Mouse (Mus musculus): ENCODE results near the gene Hist1h3e. TPM values are rescaled to one million over a fixed set of nuclear protein-coding genes. Genes with fewer than 3 reads are reported as not detected.
"Not testable (repeated sequence)": the region's sequence is repeated elsewhere in the genome, so short reads cannot be mapped to it uniquely, and the experiment has no call there.

Hist1h3e gene
- polyA plus RNA-seq, 1 experiment from 2014 or later, result 2.7 TPM

DNA sequence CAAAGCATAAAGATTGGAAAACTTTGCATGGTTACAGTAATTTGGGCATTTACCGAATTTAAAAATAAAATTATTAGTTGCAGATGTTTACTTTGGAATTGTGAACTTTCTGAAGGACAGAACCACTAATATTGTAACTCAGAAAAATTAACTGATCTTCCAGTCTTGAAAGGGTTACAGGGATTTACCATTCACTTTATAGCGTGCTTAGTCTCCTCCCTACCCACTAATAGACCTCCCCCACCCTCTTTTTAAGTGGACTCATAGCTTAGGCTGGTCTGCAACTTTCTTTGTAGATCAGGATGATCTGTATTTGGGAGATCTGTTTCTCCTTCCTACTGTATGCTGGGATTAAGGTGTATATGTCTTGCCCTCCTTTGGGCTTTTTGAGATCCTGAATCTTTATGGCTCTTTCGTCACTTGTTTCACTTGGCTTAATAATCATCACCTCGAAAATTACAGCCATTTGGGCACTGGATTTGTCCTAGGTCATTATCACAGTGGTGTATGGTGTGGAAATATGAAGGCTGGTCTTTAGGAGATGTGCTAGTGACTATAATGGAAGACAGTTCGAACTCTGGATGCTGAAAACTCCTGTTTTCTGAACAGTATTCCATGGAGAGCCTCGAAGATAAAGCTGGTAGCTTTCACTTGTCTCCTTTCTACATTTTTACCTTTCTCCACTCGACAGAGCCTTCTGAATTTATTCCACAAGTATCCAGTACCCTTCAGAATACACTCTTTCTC is 25.9 kb downstream of the Hist1h3e start:
- no peaks in the 10 kb centered on the region for H3K9me3 ChIP-seq (ENCODE audit: control insufficient read depth, low read length)
- peaks cover 21% of the 10 kb centered on the region for H3K4me1 ChIP-seq (ENCODE audit: control insufficient read depth, insufficient read depth, low read length)
- H3K27me3 ChIP-seq (replicated peaks; ENCODE audit: control insufficient read depth, insufficient read depth, low read length), result no peaks in the 10 kb centered on the region
- peak overlapping the region; percentile 65 for H3K4me2 ChIP-seq (ENCODE audit: low read depth, low read length)
- peak overlapping the region; percentile 35 for H3K27ac ChIP-seq (ENCODE audit: low read length)
- H3K9ac ChIP-seq (ENCODE audit: low read depth, low read length), result peak overlapping the region; percentile 62
- ATAC-seq, result no peak
- H3K36me3 ChIP-seq (ENCODE audit: control insufficient read depth, insufficient read depth, low read length), result no peaks in the 10 kb centered on the region
- whole genome bisulfite sequencing, result 12% methylated on average over 7 of the region's 7 CpGs
- H3K4me3 ChIP-seq (ENCODE audit: low read length), result peak overlapping the region; percentile 44

DNA sequence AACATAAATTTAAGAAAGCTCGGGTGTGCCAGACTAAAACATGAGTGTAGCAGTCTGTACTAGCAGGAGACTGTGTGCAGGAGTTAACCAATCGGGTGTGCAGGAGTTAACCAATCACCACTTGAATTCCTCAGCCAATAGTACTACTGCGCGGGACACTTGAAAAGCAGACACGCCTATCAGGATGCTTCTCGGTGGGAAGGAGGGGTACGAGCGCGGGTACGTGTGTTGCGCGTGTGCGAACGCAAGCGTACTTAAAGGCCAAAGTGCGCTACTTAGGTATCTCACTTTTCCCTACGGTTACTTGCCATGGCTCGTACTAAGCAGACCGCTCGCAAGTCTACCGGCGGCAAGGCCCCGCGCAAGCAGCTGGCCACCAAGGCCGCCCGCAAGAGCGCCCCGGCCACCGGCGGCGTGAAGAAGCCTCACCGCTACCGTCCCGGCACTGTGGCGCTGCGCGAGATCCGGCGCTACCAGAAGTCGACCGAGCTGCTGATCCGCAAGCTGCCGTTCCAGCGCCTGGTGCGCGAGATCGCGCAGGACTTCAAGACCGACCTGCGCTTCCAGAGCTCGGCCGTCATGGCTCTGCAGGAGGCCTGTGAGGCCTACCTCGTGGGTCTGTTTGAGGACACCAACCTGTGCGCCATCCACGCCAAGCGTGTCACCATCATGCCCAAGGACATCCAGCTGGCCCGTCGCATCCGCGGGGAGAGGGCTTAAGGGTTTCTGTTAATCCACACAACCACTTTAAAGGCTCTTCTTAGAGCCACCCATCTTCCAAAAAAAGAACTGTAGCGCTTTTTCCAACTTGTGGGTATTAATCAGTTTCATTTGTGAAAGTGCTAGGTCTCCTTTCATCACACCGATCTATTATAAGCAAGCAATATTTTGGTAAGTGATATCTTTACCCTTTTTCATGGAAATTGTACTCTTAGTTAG is 26.8 kb downstream of the Hist1h3e start, which contains the start of gene Hist1h3g:
TSS of gene Hist1h3g (plus strand) at position 286 of the 939 bp plus-strand sequence.
- Histone ChIP-seq H3K27ac (ENCODE audit: low read length) (peak within 1 kb of the TSS; percentile 98), H3K4me3 (ENCODE audit: low read length) (peak within 1 kb of the TSS; percentile 55), H3K4me1 (ENCODE audit: control insufficient read depth, insufficient read depth, low read length) (peaks cover 21% of the 10 kb centered on the region), H3K9ac (ENCODE audit: low read depth, low read length) (peak within 1 kb of the TSS; percentile 68), H3K4me2 (ENCODE audit: low read depth, low read length) (peak within 1 kb of the TSS; percentile 65)
- not testable (repeated sequence) for H3K27me3 ChIP-seq (replicated peaks; ENCODE audit: control insufficient read depth, insufficient read depth, low read length); H3K36me3 ChIP-seq (ENCODE audit: control insufficient read depth, insufficient read depth, low read length); H3K9me3 ChIP-seq (ENCODE audit: control insufficient read depth, low read length)
- WGBS, result 1% methylated on average over 37 of the region's 62 CpGs
- ATAC-seq, result peak; percentile 91

- ATAC-seq, result peak; percentile 34
- peak overlapping the region; percentile 67 for H3K9ac ChIP-seq (ENCODE audit: low read depth, low read length)
- H3K4me3 ChIP-seq (ENCODE audit: low read length), result peak overlapping the region; percentile 55
These were observed 27.6 kb downstream of the Hist1h3e start for GRCm38 (mm10) chr13:23534368-23535131.

GRCm38 (mm10) chr13:23533560-23534367 is 28.4 kb downstream of the Hist1h3e start, which contains the start of gene Hist1h2af:
TSS of gene Hist1h2af (plus strand) at chr13:23533906.
- not testable (repeated sequence) for H3K9me3 ChIP-seq (ENCODE audit: control insufficient read depth, low read length); H3K36me3 ChIP-seq (ENCODE audit: control insufficient read depth, insufficient read depth, low read length); H3K27me3 ChIP-seq (replicated peaks; ENCODE audit: control insufficient read depth, insufficient read depth, low read length)
- peak; percentile 51 for ATAC-seq
- WGBS, result under 1% methylated on average over 24 of the region's 53 CpGs
- peak within 1 kb of the TSS; percentile 74 for H3K9ac ChIP-seq (ENCODE audit: low read depth, low read length)
- peak within 1 kb of the TSS; percentile 98 for H3K27ac ChIP-seq (ENCODE audit: low read length)
- peaks cover 23% of the 10 kb centered on the region for H3K4me1 ChIP-seq (ENCODE audit: control insufficient read depth, insufficient read depth, low read length)
- peak within 1 kb of the TSS; percentile 65 for H3K4me2 ChIP-seq (ENCODE audit: low read depth, low read length)
- peak within 1 kb of the TSS; percentile 55 for H3K4me3 ChIP-seq (ENCODE audit: low read length)

More at GRCm38 (mm10) chr13:23534368-23535131, 27.6 kb downstream of the Hist1h3e start:
- WGBS, result under 1% methylated on average over 15 of the region's 15 CpGs
- Histone ChIP-seq H3K9me3 (ENCODE audit: control insufficient read depth, low read length) (no peaks in the 10 kb centered on the region), H3K4me2 (ENCODE audit: low read depth, low read length) (peak overlapping the region; percentile 65), H3K27me3 (replicated peaks; ENCODE audit: control insufficient read depth, insufficient read depth, low read length) (no peaks in the 10 kb centered on the region), H3K27ac (ENCODE audit: low read length) (peak overlapping the region; percentile 98), H3K4me1 (ENCODE audit: control insufficient read depth, insufficient read depth, low read length) (peaks cover 21% of the 10 kb centered on the region), H3K36me3 (ENCODE audit: control insufficient read depth, insufficient read depth, low read length) (no peaks in the 10 kb centered on the region)

DNA sequence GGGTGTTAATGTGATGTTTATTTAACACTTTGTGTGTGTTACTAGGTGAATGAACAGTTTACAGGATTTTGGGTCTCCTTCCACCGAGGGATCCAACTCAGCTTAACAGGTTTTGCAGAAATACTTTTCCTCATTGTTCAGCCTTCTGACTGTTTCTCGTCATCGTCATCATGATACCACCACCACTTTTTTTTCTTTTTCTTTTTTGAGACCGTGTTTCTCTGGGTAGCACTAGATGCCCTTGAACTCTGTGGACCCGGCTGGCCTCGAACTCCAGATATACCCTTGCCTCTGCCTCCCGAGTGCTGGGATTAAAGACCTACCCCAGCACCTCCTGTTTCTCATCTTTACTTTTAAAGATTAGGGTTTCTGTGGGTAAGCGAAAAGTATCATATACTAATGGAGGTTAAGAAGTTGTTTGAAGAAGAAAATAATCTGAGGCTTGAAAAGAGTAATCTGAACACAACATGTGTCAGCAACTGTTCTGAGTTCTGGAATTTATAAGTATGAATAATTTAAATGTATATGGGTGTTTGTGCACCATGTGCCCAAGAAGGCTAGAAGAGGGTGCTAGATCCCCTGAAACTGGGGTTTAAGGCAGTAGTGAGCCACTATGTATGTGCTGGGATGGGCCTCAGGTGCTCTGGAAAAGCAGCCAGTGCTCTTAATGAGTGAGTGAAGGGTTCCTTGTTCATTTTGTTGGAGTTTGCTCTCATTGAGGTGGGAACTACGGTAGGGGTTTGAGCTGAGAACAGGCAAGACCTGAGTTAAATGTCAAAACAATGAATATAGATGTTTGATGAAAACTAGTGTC is 29.7 kb downstream of the Hist1h3e start:
- no peaks in the 10 kb centered on the region for H3K36me3 ChIP-seq (ENCODE audit: control insufficient read depth, insufficient read depth, low read length)
- H3K4me2 ChIP-seq (ENCODE audit: low read depth, low read length), result peak overlapping the region; percentile 65
- peak overlapping the region; percentile 74 for H3K9ac ChIP-seq (ENCODE audit: low read depth, low read length)
- peak overlapping the region; percentile 98 for H3K27ac ChIP-seq (ENCODE audit: low read length)
- peak overlapping the region; percentile 59 for H3K4me3 ChIP-seq (ENCODE audit: low read length)
- peaks cover 23% of the 10 kb centered on the region for H3K4me1 ChIP-seq (ENCODE audit: control insufficient read depth, insufficient read depth, low read length)
- WGBS, result 15% methylated on average over 9 of the region's 9 CpGs
- no peaks in the 10 kb centered on the region for H3K27me3 ChIP-seq (replicated peaks; ENCODE audit: control insufficient read depth, insufficient read depth, low read length)
- ATAC-seq, result no peak
- H3K9me3 ChIP-seq (ENCODE audit: control insufficient read depth, low read length), result no peaks in the 10 kb centered on the region

DNA sequence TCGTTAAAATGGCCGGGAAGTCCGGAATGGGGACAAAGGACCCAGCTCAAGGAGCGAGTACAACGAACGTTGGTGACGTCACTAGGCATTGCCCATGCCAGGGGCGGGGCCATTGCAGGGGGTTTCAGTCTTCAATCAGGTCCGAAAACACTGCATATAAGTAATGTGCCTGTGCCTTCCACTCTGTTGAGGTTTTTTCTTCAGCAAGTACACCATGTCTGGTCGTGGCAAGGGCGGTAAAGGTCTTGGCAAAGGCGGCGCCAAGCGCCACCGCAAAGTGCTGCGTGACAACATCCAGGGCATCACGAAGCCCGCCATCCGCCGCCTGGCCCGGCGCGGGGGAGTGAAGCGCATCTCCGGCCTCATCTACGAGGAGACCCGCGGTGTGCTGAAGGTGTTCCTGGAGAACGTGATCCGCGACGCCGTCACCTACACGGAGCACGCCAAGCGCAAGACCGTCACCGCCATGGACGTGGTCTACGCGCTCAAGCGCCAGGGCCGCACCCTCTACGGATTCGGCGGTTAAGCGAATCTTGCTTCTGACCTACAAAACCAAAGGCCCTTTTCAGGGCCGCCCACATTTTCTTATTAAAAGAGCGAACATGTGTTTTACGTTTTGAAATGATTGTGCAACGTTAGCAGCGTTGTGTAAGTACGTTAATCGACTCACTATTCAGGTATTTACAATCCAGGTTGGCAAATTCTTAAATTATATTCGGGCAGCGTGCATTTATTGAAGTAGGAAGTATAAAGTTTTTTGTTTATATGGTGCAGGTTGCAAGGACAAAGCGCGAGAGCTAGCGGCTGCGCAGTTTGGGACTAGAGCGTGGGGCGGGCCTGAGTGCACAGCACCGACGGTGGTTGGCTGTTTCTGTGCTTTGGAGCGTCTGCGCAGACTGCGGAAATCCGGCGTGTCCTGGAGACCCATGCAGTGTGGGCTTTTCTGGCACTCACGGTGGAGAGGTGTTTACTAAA is 31.0 kb downstream of the Hist1h3e start, which contains the start of gene Hist1h4h:
TSS of gene Hist1h4h (plus strand) at position 150 of the 975 bp plus-strand sequence.
- no peaks in the 10 kb centered on the region for H3K9me3 ChIP-seq (ENCODE audit: control insufficient read depth, low read length)
- ATAC-seq, result peak; percentile 73
- peak within 1 kb of the TSS; percentile 59 for H3K4me3 ChIP-seq (ENCODE audit: low read length)
- peak within 1 kb of the TSS; percentile 98 for H3K27ac ChIP-seq (ENCODE audit: low read length)
- peak within 1 kb of the TSS; percentile 65 for H3K4me2 ChIP-seq (ENCODE audit: low read depth, low read length)
- under 1% methylated on average over 57 of the region's 70 CpGs for WGBS
- peaks cover 17% of the 10 kb centered on the region for H3K4me1 ChIP-seq (ENCODE audit: control insufficient read depth, insufficient read depth, low read length)
- no peaks in the 10 kb centered on the region for H3K36me3 ChIP-seq (ENCODE audit: control insufficient read depth, insufficient read depth, low read length)
- H3K27me3 ChIP-seq (replicated peaks; ENCODE audit: control insufficient read depth, insufficient read depth, low read length), result no peaks in the 10 kb centered on the region
- peak within 1 kb of the TSS; percentile 74 for H3K9ac ChIP-seq (ENCODE audit: low read depth, low read length)

DNA sequence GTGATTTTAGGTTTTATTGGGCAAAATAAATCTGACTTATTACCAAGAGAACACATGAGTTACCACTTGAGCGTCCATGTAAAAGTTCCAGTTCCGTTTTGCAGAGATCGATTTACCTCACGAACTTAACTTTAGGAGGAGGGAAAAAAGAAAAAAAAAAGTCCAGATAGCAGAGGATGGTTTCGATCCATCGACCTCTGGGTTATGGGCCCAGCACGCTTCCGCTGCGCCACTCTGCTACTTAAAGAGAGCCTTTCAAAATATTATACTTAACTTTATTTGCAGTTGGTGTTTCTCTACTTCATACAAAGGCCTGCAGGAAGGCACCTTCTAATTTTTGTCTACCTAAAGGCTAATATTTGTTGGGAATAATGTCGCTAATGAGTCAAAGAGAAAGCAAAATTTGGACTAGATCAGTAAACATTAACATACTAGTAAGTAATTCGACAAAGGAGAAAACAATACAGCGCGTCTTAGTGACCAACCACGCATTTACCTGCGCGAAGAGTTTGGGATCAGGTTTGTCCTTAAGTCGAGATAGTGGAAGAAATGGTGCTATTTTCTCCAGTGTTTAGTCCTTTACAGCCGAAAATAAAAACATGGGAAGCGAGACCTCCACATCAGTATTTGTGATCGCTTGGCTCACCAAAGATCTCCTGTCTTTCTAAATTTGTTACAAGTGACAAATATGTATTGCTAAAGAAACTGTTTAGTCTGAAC is 31.8 kb downstream of the Hist1h3e start:
- Histone ChIP-seq H3K27me3 (replicated peaks; ENCODE audit: control insufficient read depth, insufficient read depth, low read length) (no peaks in the 10 kb centered on the region), H3K27ac (ENCODE audit: low read length) (peak overlapping the region; percentile 98), H3K9me3 (ENCODE audit: control insufficient read depth, low read length) (no peaks in the 10 kb centered on the region), H3K36me3 (ENCODE audit: control insufficient read depth, insufficient read depth, low read length) (no peaks in the 10 kb centered on the region), H3K9ac (ENCODE audit: low read depth, low read length) (peak overlapping the region; percentile 74), H3K4me2 (ENCODE audit: low read depth, low read length) (peak overlapping the region; percentile 65), H3K4me3 (ENCODE audit: low read length) (peak overlapping the region; percentile 59), H3K4me1 (ENCODE audit: control insufficient read depth, insufficient read depth, low read length) (peaks cover 17% of the 10 kb centered on the region)
- WGBS, result under 1% methylated on average over 20 of the region's 20 CpGs
- ATAC-seq, result no peak
